Mouse (Mus musculus): ENCODE measurements around the gene Ralgps1. TPM values are rescaled to one million over a fixed set of nuclear protein-coding genes. Genes with fewer than 3 reads are reported as not detected.

Ralgps1 gene
- polyA plus RNA-seq, 1 experiment from 2014 or later: 5.0 TPM

- 78% methylated on average over 3 of the region's 3 CpGs for WGBS
- no peaks in the 10 kb centered on the region for H3K27me3 ChIP-seq (ENCODE audit: control insufficient read depth, insufficient read depth, low read length)
- no peak for ATAC-seq (ENCODE audit: insufficient number of reproducible peaks, low FRiP score, low TSS enrichment, low read depth)
These were observed 1.8 kb downstream of the Ralgps1 start for GRCm38 (mm10) chr2:33369453-33369852.

GRCm38 (mm10) chr2:33368486-33368885 lies 2.8 kb downstream of the Ralgps1 start:
- H3K36me3 ChIP-seq (ENCODE audit: control insufficient read depth, insufficient read depth, low read length): no peaks in the 10 kb centered on the region
- H3K4me2 ChIP-seq (ENCODE audit: low read depth, severe bottlenecking): no peak overlapping the region
- H3K27ac ChIP-seq (replicated peaks; ENCODE audit: low read depth, low read length): no peak overlapping the region
- 91% methylated on average over 1 of the region's 1 CpGs for WGBS
- H3K4me1 ChIP-seq (ENCODE audit: control insufficient read depth, insufficient read depth, low read length): 0 out of 2 replicates have a peak, but pooled peaks cover 3% of the 10 kb centered on the region
- no peak for DNase-seq (ENCODE audit: low spot score)
- H3K27me3 ChIP-seq (ENCODE audit: control insufficient read depth, insufficient read depth, low read length): no peaks in the 10 kb centered on the region
- no peaks in the 10 kb centered on the region for H3K9me3 ChIP-seq (ENCODE audit: control insufficient read depth, low read length)
- H3K4me3 ChIP-seq (ENCODE audit: low read depth, low read length): no peak overlapping the region
- no peak overlapping the region for H3K9ac ChIP-seq (ENCODE audit: low read length)
- ATAC-seq (ENCODE audit: insufficient number of reproducible peaks, low FRiP score, low TSS enrichment, low read depth): no peak

More at GRCm38 (mm10) chr2:33369453-33369852, 1.8 kb downstream of the Ralgps1 start:
- no peaks in the 10 kb centered on the region for H3K9me3 ChIP-seq (ENCODE audit: control insufficient read depth, low read length)
- no peak overlapping the region for H3K9ac ChIP-seq (ENCODE audit: low read length)
- 0 out of 2 replicates have a peak, but pooled peaks cover 3% of the 10 kb centered on the region for H3K4me1 ChIP-seq (ENCODE audit: control insufficient read depth, insufficient read depth, low read length)
- H3K36me3 ChIP-seq (ENCODE audit: control insufficient read depth, insufficient read depth, low read length): no peaks in the 10 kb centered on the region
- H3K27ac ChIP-seq (replicated peaks; ENCODE audit: low read depth, low read length): no peak overlapping the region
- H3K4me2 ChIP-seq (ENCODE audit: low read depth, severe bottlenecking): no peak overlapping the region
- no peak for DNase-seq (ENCODE audit: low spot score)
- no peak overlapping the region for H3K4me3 ChIP-seq (ENCODE audit: low read depth, low read length)

DNA sequence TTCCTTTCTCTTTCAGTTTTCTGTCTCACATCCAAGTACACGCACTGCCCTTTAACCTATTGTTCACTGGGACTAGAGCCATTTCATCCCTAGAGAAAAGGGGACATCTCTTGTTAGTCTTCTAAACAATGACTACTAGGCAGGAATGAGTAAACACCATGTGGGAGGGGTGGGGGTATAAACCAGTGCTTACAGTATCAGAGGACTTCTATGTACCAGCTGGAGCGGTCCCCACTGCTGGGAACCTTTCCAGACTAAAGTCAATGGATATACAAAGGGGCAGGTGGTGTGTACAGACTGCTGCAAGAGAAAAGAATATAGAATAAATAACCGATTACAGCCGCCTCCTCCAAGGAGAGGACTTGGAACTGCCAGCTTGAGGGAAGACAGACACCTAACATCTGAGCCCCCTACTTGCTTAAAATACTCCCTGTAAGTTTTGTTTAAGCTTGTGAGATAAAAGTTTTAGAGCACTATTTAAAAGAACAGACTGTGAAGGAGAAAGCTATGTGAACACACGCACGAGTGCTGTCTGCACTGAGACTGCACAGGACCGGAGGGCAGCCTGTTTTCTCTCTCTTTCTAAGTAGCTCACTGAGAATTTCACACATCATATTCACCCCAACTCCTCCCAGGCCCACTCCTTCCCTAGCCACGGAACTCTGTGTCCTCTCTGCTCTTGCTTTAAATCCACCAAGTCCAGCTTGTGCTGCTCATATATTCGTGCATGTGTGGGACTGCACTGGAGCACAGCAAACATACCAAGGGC lies 5.4 kb downstream of the Ralgps1 start:
- no peak for ATAC-seq (ENCODE audit: insufficient number of reproducible peaks, low FRiP score, low TSS enrichment, low read depth)
- Histone ChIP-seq H3K4me2 (ENCODE audit: low read depth, severe bottlenecking) (no peak overlapping the region), H3K36me3 (ENCODE audit: control insufficient read depth, insufficient read depth, low read length) (no peaks in the 10 kb centered on the region), H3K4me1 (ENCODE audit: control insufficient read depth, insufficient read depth, low read length) (0 out of 2 replicates have a peak, but pooled peaks cover 3% of the 10 kb centered on the region), H3K27me3 (ENCODE audit: control insufficient read depth, insufficient read depth, low read length) (no peaks in the 10 kb centered on the region), H3K9me3 (ENCODE audit: control insufficient read depth, low read length) (no peaks in the 10 kb centered on the region), H3K4me3 (ENCODE audit: low read depth, low read length) (no peak overlapping the region), H3K9ac (ENCODE audit: low read length) (no peak overlapping the region), H3K27ac (replicated peaks; ENCODE audit: low read depth, low read length) (no peak overlapping the region)
- no peak for DNase-seq (ENCODE audit: low spot score)
- 80% methylated on average over 9 of the region's 9 CpGs for WGBS

GRCm38 (mm10) chr2:33364656-33365055 lies 6.6 kb downstream of the Ralgps1 start:
- WGBS: 93% methylated on average over 4 of the region's 4 CpGs
- no peak for ATAC-seq (ENCODE audit: insufficient number of reproducible peaks, low FRiP score, low TSS enrichment, low read depth)
- H3K36me3 ChIP-seq (ENCODE audit: control insufficient read depth, insufficient read depth, low read length): no peaks in the 10 kb centered on the region

DNA sequence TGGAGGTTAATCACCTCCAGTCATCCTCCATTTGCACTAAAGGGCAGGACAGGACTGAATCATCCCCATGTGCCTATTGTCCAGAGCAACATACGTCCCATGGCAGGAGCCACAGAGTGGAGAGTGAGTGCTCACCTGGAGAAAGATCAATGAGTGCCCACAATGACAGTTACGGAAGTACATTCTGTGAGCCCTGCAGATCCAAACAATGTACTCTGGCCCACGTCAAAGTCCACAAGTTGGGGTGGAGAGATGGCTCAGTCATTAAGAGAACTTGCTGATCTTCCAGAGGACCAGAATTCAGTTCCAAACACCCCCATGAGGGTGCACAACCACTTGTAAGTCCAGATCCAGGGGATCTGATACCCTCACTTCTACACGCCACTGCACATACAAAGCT lies 7.4 kb downstream of the Ralgps1 start:
- no peak overlapping the region for H3K4me2 ChIP-seq (ENCODE audit: low read depth, severe bottlenecking)
- H3K4me1 ChIP-seq (ENCODE audit: control insufficient read depth, insufficient read depth, low read length): no peaks in the 10 kb centered on the region
- no peak overlapping the region for H3K4me3 ChIP-seq (ENCODE audit: low read depth, low read length)
- 77% methylated on average over 4 of the region's 4 CpGs for WGBS
- no peaks in the 10 kb centered on the region for H3K36me3 ChIP-seq (ENCODE audit: control insufficient read depth, insufficient read depth, low read length)
- ATAC-seq (ENCODE audit: insufficient number of reproducible peaks, low FRiP score, low TSS enrichment, low read depth) (no peak), DNase-seq (ENCODE audit: low spot score) (no peak)
- no peaks in the 10 kb centered on the region for H3K27me3 ChIP-seq (ENCODE audit: control insufficient read depth, insufficient read depth, low read length)
- no peak overlapping the region for H3K9ac ChIP-seq (ENCODE audit: low read length)
- H3K9me3 ChIP-seq (ENCODE audit: control insufficient read depth, low read length): no peaks in the 10 kb centered on the region
- H3K27ac ChIP-seq (replicated peaks; ENCODE audit: low read depth, low read length): no peak overlapping the region

More at GRCm38 (mm10) chr2:33364656-33365055, 6.6 kb downstream of the Ralgps1 start:
- no peaks in the 10 kb centered on the region for H3K9me3 ChIP-seq (ENCODE audit: control insufficient read depth, low read length)
- no peak overlapping the region for H3K27ac ChIP-seq (replicated peaks; ENCODE audit: low read depth, low read length)
- DNase-seq (ENCODE audit: low spot score): no peak
- H3K4me2 ChIP-seq (ENCODE audit: low read depth, severe bottlenecking): no peak overlapping the region
- H3K4me1 ChIP-seq (ENCODE audit: control insufficient read depth, insufficient read depth, low read length): no peaks in the 10 kb centered on the region
- H3K4me3 ChIP-seq (ENCODE audit: low read depth, low read length): no peak overlapping the region
- H3K9ac ChIP-seq (ENCODE audit: low read length): no peak overlapping the region
- no peaks in the 10 kb centered on the region for H3K27me3 ChIP-seq (ENCODE audit: control insufficient read depth, insufficient read depth, low read length)

GRCm38 (mm10) chr2:33361139-33361716 lies 10.1 kb downstream of the Ralgps1 start:
- no peaks in the 10 kb centered on the region for H3K4me1 ChIP-seq (ENCODE audit: control insufficient read depth, insufficient read depth, low read length)
- no peak overlapping the region for H3K27ac ChIP-seq (replicated peaks; ENCODE audit: low read depth, low read length)
- H3K4me3 ChIP-seq (ENCODE audit: low read depth, low read length): no peak overlapping the region
- H3K9ac ChIP-seq (ENCODE audit: low read length): no peak overlapping the region
- H3K4me2 ChIP-seq (ENCODE audit: low read depth, severe bottlenecking): no peak overlapping the region
- no peaks in the 10 kb centered on the region for H3K27me3 ChIP-seq (ENCODE audit: control insufficient read depth, insufficient read depth, low read length)
- ATAC-seq (ENCODE audit: insufficient number of reproducible peaks, low FRiP score, low TSS enrichment, low read depth) (no peak), DNase-seq (ENCODE audit: low spot score) (no peak)
- H3K36me3 ChIP-seq (ENCODE audit: control insufficient read depth, insufficient read depth, low read length): no peaks in the 10 kb centered on the region
- 67% methylated on average over 9 of the region's 9 CpGs for WGBS
- no peaks in the 10 kb centered on the region for H3K9me3 ChIP-seq (ENCODE audit: control insufficient read depth, low read length)

- Histone ChIP-seq H3K27ac (replicated peaks; ENCODE audit: low read depth, low read length) (no peak overlapping the region), H3K27me3 (ENCODE audit: control insufficient read depth, insufficient read depth, low read length) (no peaks in the 10 kb centered on the region), H3K4me1 (ENCODE audit: control insufficient read depth, insufficient read depth, low read length) (no peaks in the 10 kb centered on the region), H3K4me3 (ENCODE audit: low read depth, low read length) (no peak overlapping the region), H3K9ac (ENCODE audit: low read length) (no peak overlapping the region), H3K4me2 (ENCODE audit: low read depth, severe bottlenecking) (no peak overlapping the region), H3K9me3 (ENCODE audit: control insufficient read depth, low read length) (no peaks in the 10 kb centered on the region), H3K36me3 (ENCODE audit: control insufficient read depth, insufficient read depth, low read length) (no peaks in the 10 kb centered on the region)
- DNase-seq (ENCODE audit: low spot score) (no peak), ATAC-seq (ENCODE audit: insufficient number of reproducible peaks, low FRiP score, low TSS enrichment, low read depth) (no peak)
- 80% methylated on average over 3 of the region's 3 CpGs for WGBS
These were observed 10.7 kb downstream of the Ralgps1 start for GRCm38 (mm10) chr2:33360564-33360963.

DNA sequence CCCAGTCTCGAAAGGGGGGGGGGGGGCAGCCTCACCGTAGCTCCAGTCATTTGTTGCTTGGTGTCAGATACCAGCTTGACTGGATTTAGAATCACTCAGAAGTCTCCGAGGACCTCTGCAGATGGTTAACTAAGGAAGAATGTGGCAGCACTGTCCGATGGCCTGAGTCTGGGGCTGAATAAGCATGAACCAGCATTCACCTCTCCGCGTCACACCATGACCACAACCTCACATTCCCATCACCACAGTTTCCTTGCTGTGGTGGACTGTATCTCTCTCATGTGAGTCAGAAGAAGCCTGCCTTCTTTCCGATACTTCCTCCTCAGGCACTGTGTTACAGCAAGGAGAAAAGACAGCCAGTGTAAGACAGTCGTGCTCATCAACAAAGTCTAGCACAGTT lies 12.1 kb downstream of the Ralgps1 start:
- Histone ChIP-seq H3K9me3 (ENCODE audit: control insufficient read depth, low read length) (no peaks in the 10 kb centered on the region), H3K4me2 (ENCODE audit: low read depth, severe bottlenecking) (no peak overlapping the region), H3K4me1 (ENCODE audit: control insufficient read depth, insufficient read depth, low read length) (no peaks in the 10 kb centered on the region), H3K27me3 (ENCODE audit: control insufficient read depth, insufficient read depth, low read length) (no peaks in the 10 kb centered on the region), H3K27ac (replicated peaks; ENCODE audit: low read depth, low read length) (no peak overlapping the region), H3K4me3 (ENCODE audit: low read depth, low read length) (no peak overlapping the region), H3K9ac (ENCODE audit: low read length) (no peak overlapping the region), H3K36me3 (ENCODE audit: control insufficient read depth, insufficient read depth, low read length) (no peaks in the 10 kb centered on the region)
- ATAC-seq (ENCODE audit: insufficient number of reproducible peaks, low FRiP score, low TSS enrichment, low read depth): no peak
- 89% methylated on average over 8 of the region's 8 CpGs for WGBS
- DNase-seq (ENCODE audit: low spot score): no peak
